Mouse (Mus musculus): ENCODE data around the gene Zmym3.

DNA sequence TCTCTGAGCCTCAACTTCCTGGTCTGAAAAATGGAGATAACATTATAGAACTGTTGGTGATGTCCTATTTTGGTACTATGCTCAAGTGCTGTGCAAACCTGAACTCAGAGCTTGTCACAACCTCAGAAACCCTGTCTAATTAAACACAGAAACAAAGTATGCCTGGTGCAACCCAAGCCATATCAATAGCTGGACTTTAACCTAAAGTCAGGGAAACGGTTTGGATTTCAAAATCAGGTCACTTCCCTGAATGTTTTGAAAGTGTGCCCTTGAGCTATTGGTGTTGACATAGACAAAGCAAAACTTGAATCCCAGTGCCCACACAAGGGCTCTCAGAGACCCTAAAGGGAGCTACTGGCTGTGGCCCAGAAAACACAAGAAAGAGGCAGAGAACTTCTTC lies 40.9 kb downstream of the Zmym3 start:
- no peak for TF ChIP-seq CTCF (conservative IDR thresholded peaks at IDR 0.05; ENCODE audit: low read length)
- no peak for TF ChIP-seq NANOG (IDR thresholded peaks at IDR 0.05; ENCODE audit: borderline replicate concordance, low read length)
- no peak for TF ChIP-seq POU5F1 (IDR thresholded peaks at IDR 0.05; ENCODE audit: borderline replicate concordance, low read length)
